ENCODE assay signal across 13 mouse cellular contexts in genomic region chr12:109112354-109112995, GRCm38 (mm10). TPM values are rescaled to one million over a fixed set of nuclear protein-coding genes. Genes with fewer than 3 reads are reported as not detected.
DNase-seq lines count a peak whose midpoint lies in the region; ATAC-seq lines count a peak whose summit lies in the region.
"Had no signal": no experiment of that assay in that cellular context is flagged by ENCODE, and none has a peak within 500 bp of the region (broad histone marks: within the 10 kb centered on the region; RNA-seq: fewer than 3 reads in every experiment).

No protein-coding gene starts in this region.

- H3K36me3 ChIP-seq in kidney, embryonic 14.5 days (ENCODE audit: control insufficient read depth, insufficient read depth, low read length), result no peaks in the 10 kb centered on the region
- no peaks in the 10 kb centered on the region for H3K36me3 ChIP-seq in embryonic facial prominence, embryonic 10.5 days (replicated peaks)
- H3K36me3 ChIP-seq in forebrain, embryonic 11.5 days (ENCODE audit: control insufficient read depth, insufficient read depth, low read length), result no peaks in the 10 kb centered on the region

- H3K27me3 ChIP-seq in kidney, embryonic 14.5 days (ENCODE audit: control insufficient read depth, insufficient read depth, low read length), result no peaks in the 10 kb centered on the region
- H3K27me3 ChIP-seq in embryonic facial prominence, embryonic 10.5 days (replicated peaks; ENCODE audit: low read depth, poor library complexity, severe bottlenecking), result no peaks in the 10 kb centered on the region
- no peaks in the 10 kb centered on the region for H3K27me3 ChIP-seq in forebrain, embryonic 11.5 days (ENCODE audit: control insufficient read depth, insufficient read depth, low read length)

- no peak for DNase-seq in kidney, postnatal 25 days
- peak; percentile 28 for DNase-seq in embryonic facial prominence, embryonic 10.5 days (ENCODE audit: low spot score)
- no peak for DNase-seq in forebrain, embryonic 11.5 days (ENCODE audit: low spot score)
- peak; percentile 8 to 23 for DNase-seq in kidney, postnatal 4 days
- DNase-seq in frontal cortex, postnatal 25 days (ENCODE audit: low spot score in 2 of 2), result no peak
- DNase-seq: adrenal gland, postnatal 36 days; cerebellum, adult 11-12 months; heart, adult 18-20 months; right cerebral cortex, adult 18-20 months; thymus, postnatal 4 days had no signal

- 39% methylated on average over 9 of the region's 9 CpGs for WGBS in kidney, embryonic 14.5 days
- 54% methylated on average over 9 of the region's 9 CpGs for WGBS in embryonic facial prominence, embryonic 10.5 days
- 49% methylated on average over 9 of the region's 9 CpGs for WGBS in forebrain, embryonic 11.5 days

- ATAC-seq in kidney, embryonic 14.5 days (ENCODE audit: low FRiP score, low TSS enrichment), result peak; percentile 87
- peak; percentile 46; the same call in 1 of the 2 replicates for ATAC-seq in forebrain, embryonic 11.5 days (replicated peaks; ENCODE audit: low FRiP score)
- no peak for ATAC-seq in megakaryocyte-erythroid progenitor cell, adult 5-6 weeks (replicated peaks; ENCODE audit: low FRiP score, low TSS enrichment, poor library complexity, severe bottlenecking)

- no peaks in the 10 kb centered on the region for H3K9me3 ChIP-seq in kidney, embryonic 14.5 days (ENCODE audit: control insufficient read depth, low read length)
- H3K9me3 ChIP-seq in embryonic facial prominence, embryonic 10.5 days, result no peaks in the 10 kb centered on the region
- H3K9me3 ChIP-seq in forebrain, embryonic 11.5 days (ENCODE audit: control insufficient read depth, low read length), result no peaks in the 10 kb centered on the region

- H3K4me2 ChIP-seq in kidney, embryonic 14.5 days (replicated peaks; ENCODE audit: low read depth, low read length), result no peak overlapping the region
- H3K4me2 ChIP-seq in forebrain, embryonic 11.5 days (ENCODE audit: low read depth, low read length, severe bottlenecking), result no peak overlapping the region

- H3K4me3 ChIP-seq in kidney, embryonic 14.5 days (ENCODE audit: low read length), result no peak overlapping the region
- H3K4me3 ChIP-seq in embryonic facial prominence, embryonic 10.5 days, result no peak overlapping the region
- no peak overlapping the region for H3K4me3 ChIP-seq in forebrain, embryonic 11.5 days (ENCODE audit: low read depth, low read length)

- H3K4me1 ChIP-seq in kidney, embryonic 14.5 days (ENCODE audit: control insufficient read depth, insufficient read depth, low read length), result peaks cover 4% of the 10 kb centered on the region; the same call in 1 of the 2 replicates
- peaks cover 13% of the 10 kb centered on the region for H3K4me1 ChIP-seq in embryonic facial prominence, embryonic 10.5 days
- H3K4me1 ChIP-seq in forebrain, embryonic 11.5 days (replicated peaks; ENCODE audit: control insufficient read depth, insufficient read depth, low read length), result peaks cover 3% of the 10 kb centered on the region; the same call in 1 of the 2 replicates

- no peak overlapping the region for H3K9ac ChIP-seq in kidney, embryonic 14.5 days (ENCODE audit: low read depth, low read length)
- H3K9ac ChIP-seq in forebrain, embryonic 11.5 days (ENCODE audit: low read length), result no peak overlapping the region

- 0 out of 2 replicates have a peak overlapping the region, but pooled peaks have one; percentile 24 for H3K27ac ChIP-seq in kidney, embryonic 14.5 days (ENCODE audit: low read depth, low read length)
- peak overlapping the region; percentile 48 for H3K27ac ChIP-seq in embryonic facial prominence, embryonic 10.5 days (replicated peaks)
- no peak overlapping the region for H3K27ac ChIP-seq in forebrain, embryonic 11.5 days (ENCODE audit: low read depth, low read length)

RNA-seq across cellular contexts. Expression of gene Begain, which starts 44.5 kb away (rescaled TPM):
- 5.7 and 6.2 TPM in 2 replicates for polyA plus RNA-seq in kidney, embryonic 14.5 days (2014; fragmentation: Nextera tagmentation; extraction: Ambion mirVana)
- polyA plus RNA-seq in embryonic facial prominence, embryonic 10.5 days (2016; fragmentation: Nextera tagmentation; extraction: Ambion mirVana), result 2.3 and 3.1 TPM in 2 replicates
- polyA plus RNA-seq in forebrain, embryonic 11.5 days (2014; fragmentation: Nextera tagmentation; extraction: Ambion mirVana), result 6.6 and 7.3 TPM in 2 replicates
- total RNA-seq in megakaryocyte-erythroid progenitor cell, adult 5-6 weeks (2014; fragmentation: Nextera tagmentation), result not detected in 2 replicates
- 0.11 TPM in 1 of 2 replicates, not detected in the other for total RNA-seq in megakaryocyte-erythroid progenitor cell, adult 5-6 weeks (2017)
- total RNA-seq: liver, adult 2 months had no signal
- polyA plus RNA-seq: liver, adult 2 months had no signal

Comparison
In these comparisons a context has a peak if more than half of its experiments do, and no peak if none do; other contexts are left out.
1. DNase-seq: peak in embryonic facial prominence, embryonic 10.5 days (single experiment) and kidney, postnatal 4 days (2 of 2); none in kidney, postnatal 25 days (0 of 2), forebrain, embryonic 11.5 days (single experiment) and frontal cortex, postnatal 25 days (0 of 2).